Mouse (Mus musculus) heart, embryonic 15.5 days (tissue): ENCODE data around the gene Sult2b1. TPM values are rescaled to one million over a fixed set of nuclear protein-coding genes. Genes with fewer than 3 reads are reported as not detected.
A peak's percentile ranks its signal among the peaks of the same experiment; 100 is the strongest.

ENCODE experiments used
- ATAC-seq: fragments of 200-750 bp; cut with Nextera tagmentation; replicated peaks from 2 replicates; pipeline ENCODE4 v1.8.0; 2017; ENCODE audit warnings: low read depth, moderate TSS enrichment; ENCODE audit not compliant: insufficient number of reproducible peaks, insufficient read depth, low FRiP score
- H3K27ac ChIP-seq: fragments of 300-500 bp; sonication (generic); 2 replicates; pipeline ENCODE4 v1.5.1; 2015; ENCODE audit warnings: mild to moderate bottlenecking, inconsistent platforms
- H3K27me3 ChIP-seq: fragments of 300-500 bp; sonication (generic); 2 replicates; pipeline ENCODE4 v1.6.1; 2015; ENCODE audit warnings: inconsistent platforms
- H3K36me3 ChIP-seq: fragments of 300-500 bp; sonication (generic); 2 replicates; pipeline ENCODE4 v1.6.1; 2015; ENCODE audit warnings: mild to moderate bottlenecking, inconsistent platforms
- H3K4me1 ChIP-seq: fragments of 300-500 bp; sonication (generic); replicated peaks from 2 replicates; pipeline ENCODE4 v1.6.1; 2015; ENCODE audit warnings: inconsistent platforms
- H3K4me2 ChIP-seq: fragments of 300-500 bp; sonication (generic); 2 replicates; pipeline ENCODE4 v1.6.1; 2015; ENCODE audit warnings: inconsistent platforms, mild to moderate bottlenecking, moderate library complexity
- H3K4me3 ChIP-seq: fragments of 300-500 bp; sonication (generic); 2 replicates; pipeline ENCODE4 v1.5.1; 2015; ENCODE audit warnings: mild to moderate bottlenecking, inconsistent platforms
- H3K9ac ChIP-seq: fragments of 300-500 bp; sonication (generic); 2 replicates; pipeline ENCODE4 v1.6.1; 2015; ENCODE audit warnings: mild to moderate bottlenecking, inconsistent platforms
- H3K9me3 ChIP-seq: fragments of 300-500 bp; sonication (generic); replicated peaks from 2 replicates; pipeline ENCODE4 v1.6.1; 2016; ENCODE audit warnings: inconsistent platforms
- WGBS: fragments of 180-500 bp; shearing (Covaris S2); methylation state at CpG from one replicate; pipeline ENCODE4 v1.1.7; 2015; ENCODE audit warnings: mixed read lengths; 5-methylcytosine and 5-hydroxymethylcytosine counted together
- polyA plus RNA-seq: library from polyadenylated mRNA; unstranded; fragments of >200 nt; fragmentation: Nextera tagmentation; extraction: Ambion mirVana; gene quantifications from 2 replicates; pipeline ENCODE4 v1.2.1, GENCODE M21; 2015

Gene Sult2b1
- polyA plus RNA-seq, 1 experiment from 2014 or later = 0.21 TPM

DNA sequence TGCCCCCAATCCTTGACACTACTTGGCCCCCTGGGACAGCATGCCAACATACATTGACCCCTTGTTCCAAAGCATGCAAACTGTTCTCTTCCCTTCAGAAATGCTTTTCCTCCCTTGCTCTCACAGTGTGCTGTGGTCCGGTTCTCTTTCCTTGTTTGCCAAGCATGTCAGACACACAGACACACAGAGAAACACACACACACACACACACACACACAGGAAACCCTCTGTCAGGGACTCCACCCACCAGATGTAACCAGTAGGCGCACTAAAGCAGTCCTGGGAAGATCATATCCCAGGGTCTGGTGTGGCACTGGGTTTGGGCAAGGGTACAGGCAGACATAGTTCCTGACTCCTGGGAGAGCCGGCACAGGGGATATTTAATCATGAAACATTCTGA is 97.6 kb downstream of the Sult2b1 start:
- WGBS = 74% methylated on average over 3 of the region's 3 CpGs
- Histone ChIP-seq H3K27ac (no peak overlapping the region), H3K9ac (no peak overlapping the region), H3K4me3 (no peak overlapping the region), H3K27me3 (peaks cover 6% of the 10 kb centered on the region), H3K4me2 (no peak overlapping the region), H3K9me3 (no peaks in the 10 kb centered on the region), H3K4me1 (peaks cover 29% of the 10 kb centered on the region), H3K36me3 (no peaks in the 10 kb centered on the region)
- ATAC-seq = no peak

DNA sequence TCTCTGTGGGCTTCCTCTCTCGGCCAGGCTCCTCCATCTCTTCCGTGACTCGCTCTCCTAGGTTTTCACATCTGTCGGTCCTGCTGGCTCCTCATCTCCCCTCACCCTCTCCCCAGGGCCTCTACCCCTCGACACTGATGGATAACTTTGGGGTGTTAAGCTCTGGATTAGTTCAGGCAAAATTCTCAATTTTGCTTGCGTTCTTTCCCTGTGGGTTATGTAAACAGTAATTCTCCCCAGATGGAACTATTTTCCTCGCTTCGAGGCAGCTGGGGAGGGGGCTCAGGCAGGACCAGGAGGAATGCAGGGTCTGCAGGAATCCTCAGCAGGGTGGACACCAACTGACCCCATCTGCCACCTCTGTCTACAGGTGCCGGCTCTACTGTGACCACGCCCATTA is 98.7 kb downstream of the Sult2b1 start:
- Histone ChIP-seq H3K9me3 (no peaks in the 10 kb centered on the region), H3K27me3 (peaks cover 6% of the 10 kb centered on the region), H3K4me3 (no peak overlapping the region), H3K27ac (no peak overlapping the region), H3K4me2 (no peak overlapping the region), H3K36me3 (no peaks in the 10 kb centered on the region), H3K4me1 (peaks cover 39% of the 10 kb centered on the region), H3K9ac (no peak overlapping the region)
- WGBS = 50% methylated on average over 10 of the region's 10 CpGs
- ATAC-seq = no peak

DNA sequence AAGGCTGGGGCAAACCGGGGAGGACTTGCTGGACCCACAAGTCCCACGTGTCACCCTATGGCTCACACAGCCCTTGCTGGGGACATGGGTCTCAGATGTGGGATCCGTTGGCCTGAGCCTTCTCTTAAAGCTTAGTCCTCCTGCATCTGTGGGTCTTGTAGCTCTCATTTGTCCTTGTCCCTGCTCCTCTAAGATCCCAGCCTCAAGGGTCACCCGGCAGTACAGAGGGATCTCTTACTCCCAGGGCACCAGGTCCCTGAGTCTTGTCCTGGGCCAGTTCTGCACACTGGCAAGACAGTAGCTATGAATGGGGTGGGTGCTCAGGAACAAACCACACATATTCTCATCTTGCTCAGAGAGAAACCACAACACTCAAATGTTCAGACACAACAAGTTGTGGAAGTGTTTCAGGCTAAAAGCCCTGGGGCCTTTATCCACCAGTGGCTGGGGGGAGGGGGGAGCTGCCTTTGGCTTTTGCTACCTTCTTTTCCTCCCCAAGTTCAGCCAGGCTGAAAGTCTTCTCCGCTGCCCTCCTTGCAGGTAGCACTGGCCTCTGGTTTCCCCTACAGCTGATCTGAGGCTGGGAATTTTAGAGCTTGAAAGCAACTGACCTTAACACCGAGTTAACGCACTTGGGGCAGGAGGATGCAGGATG is 100.9 kb downstream of the Sult2b1 start, which contains the start of gene Ntn5:
TSS of gene Ntn5 (plus strand) at position 627 of the 655 bp plus-strand sequence.
- ATAC-seq = no peak
- H3K9ac ChIP-seq = no peak within 1 kb of the TSS
- H3K36me3 ChIP-seq = no peaks in the 10 kb centered on the region
- no peak within 1 kb of the TSS for H3K4me3 ChIP-seq
- no peaks in the 10 kb centered on the region for H3K9me3 ChIP-seq
- 79% methylated on average over 7 of the region's 7 CpGs for WGBS
- H3K27ac ChIP-seq = no peak within 1 kb of the TSS
- peaks cover 6% of the 10 kb centered on the region for H3K27me3 ChIP-seq
- H3K4me1 ChIP-seq = peaks cover 38% of the 10 kb centered on the region
- H3K4me2 ChIP-seq = no peak within 1 kb of the TSS

DNA sequence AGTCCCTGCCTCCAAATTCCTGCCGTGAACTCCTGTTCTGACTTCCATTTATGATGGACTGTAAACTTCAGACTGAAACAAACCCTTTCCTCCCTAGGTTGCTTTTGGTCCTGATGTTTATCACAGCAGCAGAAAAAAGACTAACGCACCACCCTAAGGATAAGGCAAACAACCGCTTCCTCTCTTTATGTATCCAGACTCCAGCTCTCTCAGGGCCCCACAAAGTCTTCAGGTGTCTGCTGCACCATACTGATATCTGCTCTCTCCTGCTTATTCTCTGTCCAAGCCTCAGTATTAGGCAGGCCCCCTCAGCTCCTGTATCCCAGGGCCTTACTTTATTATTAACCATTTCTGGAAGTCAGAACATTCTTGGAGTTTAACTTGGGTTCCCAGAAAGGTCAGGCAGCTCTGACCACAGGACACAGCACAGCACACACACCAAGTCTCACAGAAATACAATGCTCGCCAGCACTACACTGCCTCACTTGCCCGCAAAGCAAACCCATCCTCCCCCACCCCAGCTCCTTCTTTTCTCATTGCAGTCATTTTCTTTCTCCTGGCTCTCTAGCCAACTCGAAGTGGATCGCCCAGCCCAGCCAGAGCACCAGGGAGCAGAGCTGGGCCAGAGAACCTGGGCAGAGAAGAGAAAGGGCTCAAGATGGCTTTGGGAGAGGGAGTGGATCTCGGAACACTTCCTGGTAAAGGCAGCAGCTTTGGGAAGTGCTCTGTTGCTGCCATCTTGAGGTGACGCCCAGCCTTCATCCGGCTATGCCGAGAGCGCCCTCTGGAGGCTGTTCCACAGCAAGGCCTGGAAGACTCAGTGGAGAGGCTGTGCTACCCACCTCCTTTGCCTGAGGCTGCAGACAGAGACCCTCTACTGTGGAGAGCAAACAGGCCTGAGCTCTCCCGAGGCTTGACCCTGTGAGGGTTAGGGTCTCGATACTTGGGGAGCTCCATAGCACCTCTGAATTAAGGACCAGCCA is 102.0 kb downstream of the Sult2b1 start:
- no peaks in the 10 kb centered on the region for H3K9me3 ChIP-seq
- no peaks in the 10 kb centered on the region for H3K36me3 ChIP-seq
- H3K4me3 ChIP-seq = peak overlapping the region; percentile 15; the same call in 1 of the 2 replicates
- ATAC-seq = peak; percentile 38; the same call in 1 of the 2 replicates
- peaks cover 38% of the 10 kb centered on the region for H3K4me1 ChIP-seq
- H3K27ac ChIP-seq = peak overlapping the region; percentile 80
- peaks cover 6% of the 10 kb centered on the region; the same call in 1 of the 2 replicates for H3K27me3 ChIP-seq
- WGBS = 30% methylated on average over 14 of the region's 14 CpGs
- H3K4me2 ChIP-seq = peak overlapping the region; percentile 52
- peak overlapping the region; percentile 46; the same call in 1 of the 2 replicates for H3K9ac ChIP-seq

DNA sequence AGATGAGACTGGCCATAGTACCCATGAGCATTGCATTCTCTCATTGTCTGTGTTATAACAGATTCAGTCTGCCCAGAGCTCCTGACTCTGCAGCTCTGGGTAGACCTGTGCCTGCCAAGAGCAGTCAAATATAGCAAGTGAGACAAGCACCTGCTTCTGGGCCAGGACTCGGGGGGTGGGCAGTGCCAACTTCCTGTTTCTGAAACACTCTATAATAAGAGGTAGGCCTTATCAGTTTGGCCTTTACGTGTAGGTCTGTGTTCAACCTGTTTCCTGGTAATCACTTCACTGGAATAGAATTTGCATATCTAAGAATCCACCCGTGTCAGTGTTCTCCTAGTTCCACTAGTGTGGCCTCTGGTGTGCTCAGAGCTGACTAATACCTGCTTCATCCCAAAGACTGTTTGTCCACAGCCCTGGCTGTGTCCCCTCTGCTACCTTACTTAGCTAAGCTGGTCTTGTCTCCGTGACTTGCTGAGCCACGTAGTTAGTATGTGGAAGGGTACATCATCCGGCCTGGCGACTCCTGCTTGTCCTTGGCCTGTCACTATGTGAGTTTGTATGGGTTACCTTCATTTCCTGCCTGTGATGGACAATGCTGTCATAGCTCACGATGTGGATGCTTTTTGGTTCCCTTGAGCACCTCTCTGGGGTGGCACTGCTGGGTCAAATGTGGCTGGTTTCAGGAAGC is 103.3 kb downstream of the Sult2b1 start:
- H3K9ac ChIP-seq = no peak overlapping the region
- ATAC-seq = peak; percentile 48
- H3K4me2 ChIP-seq = no peak overlapping the region
- H3K4me1 ChIP-seq = peaks cover 38% of the 10 kb centered on the region
- H3K27ac ChIP-seq = peak overlapping the region; percentile 80
- H3K4me3 ChIP-seq = no peak overlapping the region
- WGBS = 63% methylated on average over 8 of the region's 8 CpGs
- peaks cover 6% of the 10 kb centered on the region; the same call in 1 of the 2 replicates for H3K27me3 ChIP-seq
- H3K36me3 ChIP-seq = no peaks in the 10 kb centered on the region
- no peaks in the 10 kb centered on the region for H3K9me3 ChIP-seq

Other genes starting within 250 kb of the Sult2b1 start
- gene Hsd17b14, start 229.8 kb downstream of the Sult2b1 start, polyA plus RNA-seq = 0.24 and 0.82 TPM in 2 replicates
- 79.4 and 84.5 TPM in 2 replicates for gene Bcat2, start 214.5 kb downstream of the Sult2b1 start, polyA plus RNA-seq
- 0.13 and 1.2 TPM in 2 replicates for gene Fgf21, start 169.2 kb downstream of the Sult2b1 start, polyA plus RNA-seq
- 0.15 and 0.66 TPM in 2 replicates for gene Fut1, start 167.4 kb downstream of the Sult2b1 start, polyA plus RNA-seq
- 0.33 and 0.35 TPM in 2 replicates for gene Izumo1, start 162.9 kb downstream of the Sult2b1 start, polyA plus RNA-seq
- 19.6 and 23.4 TPM in 2 replicates for gene Rasip1, start 157.2 kb downstream of the Sult2b1 start, polyA plus RNA-seq
- gene Mamstr, start 144.7 kb downstream of the Sult2b1 start, polyA plus RNA-seq = 7.3 and 7.4 TPM in 2 replicates
- gene Fut2, start 118.3 kb downstream of the Sult2b1 start, polyA plus RNA-seq = 1.5 and 1.6 TPM in 2 replicates
- 0.14 TPM in 1 of 2 replicates, not detected in the other for gene Ntn5, start 100.6 kb downstream of the Sult2b1 start, polyA plus RNA-seq
- 0.13 and 0.34 TPM in 2 replicates for gene Sec1, start 90.3 kb downstream of the Sult2b1 start, polyA plus RNA-seq
- gene Car11, start 84.8 kb downstream of the Sult2b1 start, polyA plus RNA-seq = 5.1 and 6.0 TPM in 2 replicates
- gene Dbp, start 79.6 kb downstream of the Sult2b1 start, polyA plus RNA-seq = 3.0 and 4.3 TPM in 2 replicates
- gene Rpl18, start 69.2 kb downstream of the Sult2b1 start, polyA plus RNA-seq = 540 and 572 TPM in 2 replicates
- 13.7 and 21.0 TPM in 2 replicates for gene Sphk2, start 66.7 kb downstream of the Sult2b1 start, polyA plus RNA-seq
- gene Fam83e, start 63.5 kb downstream of the Sult2b1 start, polyA plus RNA-seq = 0.25 and 0.65 TPM in 2 replicates
- not detected in 2 replicates for gene Spaca4, start 58.9 kb downstream of the Sult2b1 start, polyA plus RNA-seq
- 0.53 TPM in 1 of 2 replicates, not detected in the other for gene Lmtk3, start 931 bp downstream of the Sult2b1 start, polyA plus RNA-seq
- gene Cyth2, start 29.9 kb upstream of the Sult2b1 start, polyA plus RNA-seq = 92.2 and 101 TPM in 2 replicates
- gene Kcnj14, start 40.1 kb upstream of the Sult2b1 start, polyA plus RNA-seq = 0.37 and 0.44 TPM in 2 replicates
- 29.1 and 38.8 TPM in 2 replicates for gene Grwd1, start 46.3 kb upstream of the Sult2b1 start, polyA plus RNA-seq
- gene Kdelr1, start 88.1 kb upstream of the Sult2b1 start, polyA plus RNA-seq = 54.6 and 65.0 TPM in 2 replicates
- gene Grin2d, start 93.7 kb upstream of the Sult2b1 start, polyA plus RNA-seq = 0.21 and 0.27 TPM in 2 replicates
- 0.65 and 0.76 TPM in 2 replicates for gene Syngr4, start 112.0 kb upstream of the Sult2b1 start, polyA plus RNA-seq
- 6.6 and 8.0 TPM in 2 replicates for gene Tmem143, start 112.3 kb upstream of the Sult2b1 start, polyA plus RNA-seq
- 71.5 and 108 TPM in 2 replicates for gene Emp3, start 136.7 kb upstream of the Sult2b1 start, polyA plus RNA-seq
- 3.4 and 3.6 TPM in 2 replicates for gene Ccdc114, start 139.4 kb upstream of the Sult2b1 start, polyA plus RNA-seq
- 0.16 TPM in 1 of 2 replicates, not detected in the other for gene Abcc6, start 245.6 kb upstream of the Sult2b1 start, polyA plus RNA-seq
- 30.8 and 37.9 TPM in 2 replicates for gene Nomo1, start 249.0 kb upstream of the Sult2b1 start, polyA plus RNA-seq